Mouse (Mus musculus) erythroblast, embryonic 14.5 days (primary cell): ENCODE measurements around the gene Csnk2b.

Experiments
- GATA1 ChIP-seq: IDR thresholded peaks from 2 replicates; pipeline ENCODE4 v1.6.1; 2012; ENCODE audit warnings: low read length, inconsistent platforms, mixed read lengths
- TAL1 ChIP-seq: IDR thresholded peaks from 3 replicates; pipeline ENCODE4 v1.6.1; 2012; ENCODE audit warnings: low read length, inconsistent platforms, mixed read lengths

- TF ChIP-seq GATA1, result no peak
- no peak for TF ChIP-seq TAL1
These were observed 10.1 kb downstream of the Csnk2b start for GRCm38 (mm10) chr17:35111774-35112173.
